Mouse (Mus musculus): Measurements from ENCODE around the gene Slc9b1. TPM values are rescaled to one million over a fixed set of nuclear protein-coding genes. Genes with fewer than 3 reads are reported as not detected.

Slc9b1 gene
- polyA plus RNA-seq (2014; fragmentation: Nextera tagmentation; extraction: Ambion mirVana): 0.30 TPM in 1 of 2 replicates, not detected in the other

GRCm38 (mm10) chr3:135347739-135348264, at the start of gene Slc9b1:
Gene Slc9b1, plus strand, starts transcription at chr3:135348029.
- Histone ChIP-seq H3K9ac (ENCODE audit: low read length) (no peak within 1 kb of the TSS), H3K36me3 (ENCODE audit: control insufficient read depth, insufficient read depth, low read length) (no peaks in the 10 kb centered on the region), H3K9me3 (ENCODE audit: control insufficient read depth, low read length) (no peaks in the 10 kb centered on the region), H3K4me1 (ENCODE audit: control insufficient read depth, insufficient read depth, low read length) (no peaks in the 10 kb centered on the region), H3K4me2 (no peak within 1 kb of the TSS), H3K27ac (ENCODE audit: low read depth, low read length) (no peak within 1 kb of the TSS), H3K27me3 (ENCODE audit: control insufficient read depth, insufficient read depth, low read length) (no peaks in the 10 kb centered on the region), H3K4me3 (ENCODE audit: low read depth, low read length) (no peak within 1 kb of the TSS)
- DNase-seq (ENCODE audit: low spot score, missing footprints) (no peak), ATAC-seq (ENCODE audit: low FRiP score) (no peak)
- WGBS: 82% methylated on average over 14 of the region's 14 CpGs

GRCm38 (mm10) chr3:135298560-135298959, 49.3 kb upstream of the Slc9b1 start:
- H3K9ac ChIP-seq (ENCODE audit: low read length): no peak overlapping the region
- H3K36me3 ChIP-seq (ENCODE audit: control insufficient read depth, insufficient read depth, low read length): no peaks in the 10 kb centered on the region
- H3K27ac ChIP-seq (ENCODE audit: low read depth, low read length): no peak overlapping the region
- H3K4me1 ChIP-seq (ENCODE audit: control insufficient read depth, insufficient read depth, low read length): peaks cover 4% of the 10 kb centered on the region
- DNase-seq (ENCODE audit: low spot score, missing footprints): no peak
- 87% methylated on average over 3 of the region's 3 CpGs for WGBS
- ATAC-seq (ENCODE audit: low FRiP score): no peak
- no peak overlapping the region for H3K4me2 ChIP-seq
- no peaks in the 10 kb centered on the region for H3K27me3 ChIP-seq (ENCODE audit: control insufficient read depth, insufficient read depth, low read length)
- H3K4me3 ChIP-seq (ENCODE audit: low read depth, low read length): no peak overlapping the region
- no peaks in the 10 kb centered on the region for H3K9me3 ChIP-seq (ENCODE audit: control insufficient read depth, low read length)

GRCm38 (mm10) chr3:135300081-135300480, 47.7 kb upstream of the Slc9b1 start:
- H3K4me1 ChIP-seq (ENCODE audit: control insufficient read depth, insufficient read depth, low read length): peaks cover 15% of the 10 kb centered on the region
- H3K27ac ChIP-seq (ENCODE audit: low read depth, low read length): no peak overlapping the region
- no peaks in the 10 kb centered on the region for H3K9me3 ChIP-seq (ENCODE audit: control insufficient read depth, low read length)
- WGBS: 73% methylated on average over 6 of the region's 6 CpGs
- no peak overlapping the region for H3K9ac ChIP-seq (ENCODE audit: low read length)
- no peak overlapping the region for H3K4me2 ChIP-seq
- DNase-seq (ENCODE audit: low spot score, missing footprints) (no peak), ATAC-seq (ENCODE audit: low FRiP score) (no peak)
- no peaks in the 10 kb centered on the region for H3K27me3 ChIP-seq (ENCODE audit: control insufficient read depth, insufficient read depth, low read length)
- no peak overlapping the region for H3K4me3 ChIP-seq (ENCODE audit: low read depth, low read length)
- H3K36me3 ChIP-seq (ENCODE audit: control insufficient read depth, insufficient read depth, low read length): no peaks in the 10 kb centered on the region

GRCm38 (mm10) chr3:135304060-135304459, 43.8 kb upstream of the Slc9b1 start:
- 6% methylated on average over 6 of the region's 6 CpGs for WGBS
- Histone ChIP-seq H3K9ac (ENCODE audit: low read length) (no peak overlapping the region), H3K4me3 (ENCODE audit: low read depth, low read length) (no peak overlapping the region), H3K27me3 (ENCODE audit: control insufficient read depth, insufficient read depth, low read length) (no peaks in the 10 kb centered on the region; the same call in 1 of the 2 replicates), H3K4me1 (ENCODE audit: control insufficient read depth, insufficient read depth, low read length) (peaks cover 21% of the 10 kb centered on the region), H3K36me3 (ENCODE audit: control insufficient read depth, insufficient read depth, low read length) (no peaks in the 10 kb centered on the region), H3K27ac (ENCODE audit: low read depth, low read length) (no peak overlapping the region), H3K9me3 (ENCODE audit: control insufficient read depth, low read length) (no peaks in the 10 kb centered on the region), H3K4me2 (no peak overlapping the region)
- ATAC-seq (ENCODE audit: low FRiP score) (peak; percentile 49), DNase-seq (ENCODE audit: low spot score, missing footprints) (peak; percentile 91)

- DNase-seq (ENCODE audit: low spot score, missing footprints): peak; percentile 89
Observed at GRCm38 (mm10) chr3:135304566-135304965, 43.3 kb upstream of the Slc9b1 start.

GRCm38 (mm10) chr3:135307411-135308259, 40.2 kb upstream of the Slc9b1 start, which contains the start of gene Slc9b2:
Gene Slc9b2, plus strand, starts transcription at chr3:135307700.
- ATAC-seq (ENCODE audit: low FRiP score) (peak; percentile 81), DNase-seq (ENCODE audit: low spot score, missing footprints) (peak; percentile 89)
- Histone ChIP-seq H3K9ac (ENCODE audit: low read length) (peak within 1 kb of the TSS; percentile 31; the same call in 1 of the 2 replicates), H3K4me3 (ENCODE audit: low read depth, low read length) (peak within 1 kb of the TSS; percentile 24), H3K27me3 (ENCODE audit: control insufficient read depth, insufficient read depth, low read length) (no peaks in the 10 kb centered on the region; the same call in 1 of the 2 replicates), H3K36me3 (ENCODE audit: control insufficient read depth, insufficient read depth, low read length) (no peaks in the 10 kb centered on the region), H3K4me1 (ENCODE audit: control insufficient read depth, insufficient read depth, low read length) (peaks cover 21% of the 10 kb centered on the region), H3K4me2 (peak within 1 kb of the TSS; percentile 49), H3K27ac (ENCODE audit: low read depth, low read length) (no peak within 1 kb of the TSS), H3K9me3 (ENCODE audit: control insufficient read depth, low read length) (no peaks in the 10 kb centered on the region)
- 14% methylated on average over 28 of the region's 28 CpGs for WGBS

More at GRCm38 (mm10) chr3:135304566-135304965, 43.3 kb upstream of the Slc9b1 start:
- Histone ChIP-seq H3K27ac (ENCODE audit: low read depth, low read length) (no peak overlapping the region), H3K9me3 (ENCODE audit: control insufficient read depth, low read length) (no peaks in the 10 kb centered on the region), H3K9ac (ENCODE audit: low read length) (no peak overlapping the region), H3K4me2 (no peak overlapping the region), H3K36me3 (ENCODE audit: control insufficient read depth, insufficient read depth, low read length) (no peaks in the 10 kb centered on the region), H3K4me3 (ENCODE audit: low read depth, low read length) (no peak overlapping the region), H3K27me3 (ENCODE audit: control insufficient read depth, insufficient read depth, low read length) (no peaks in the 10 kb centered on the region; the same call in 1 of the 2 replicates), H3K4me1 (ENCODE audit: control insufficient read depth, insufficient read depth, low read length) (peaks cover 21% of the 10 kb centered on the region)
- WGBS: 7% methylated on average over 9 of the region's 9 CpGs
- peak; percentile 55 for ATAC-seq (ENCODE audit: low FRiP score)

GRCm38 (mm10) chr3:135312916-135313491, 34.8 kb upstream of the Slc9b1 start:
- H3K4me3 ChIP-seq (ENCODE audit: low read depth, low read length): no peak overlapping the region
- no peaks in the 10 kb centered on the region for H3K36me3 ChIP-seq (ENCODE audit: control insufficient read depth, insufficient read depth, low read length)
- H3K27me3 ChIP-seq (ENCODE audit: control insufficient read depth, insufficient read depth, low read length): no peaks in the 10 kb centered on the region
- ATAC-seq (ENCODE audit: low FRiP score) (no peak), DNase-seq (ENCODE audit: low spot score, missing footprints) (no peak)
- 3% methylated on average over 2 of the region's 2 CpGs for WGBS
- no peak overlapping the region for H3K27ac ChIP-seq (ENCODE audit: low read depth, low read length)
- no peak overlapping the region for H3K4me2 ChIP-seq
- no peak overlapping the region for H3K9ac ChIP-seq (ENCODE audit: low read length)
- peaks cover 3% of the 10 kb centered on the region; the same call in 1 of the 2 replicates for H3K9me3 ChIP-seq (ENCODE audit: control insufficient read depth, low read length)
- no peaks in the 10 kb centered on the region for H3K4me1 ChIP-seq (ENCODE audit: control insufficient read depth, insufficient read depth, low read length)

- DNase-seq (ENCODE audit: low spot score, missing footprints) (no peak), ATAC-seq (ENCODE audit: low FRiP score) (peak; percentile 86)
- 24% methylated on average over 2 of the region's 2 CpGs for WGBS
- Histone ChIP-seq H3K27me3 (ENCODE audit: control insufficient read depth, insufficient read depth, low read length) (no peaks in the 10 kb centered on the region), H3K4me2 (no peak overlapping the region), H3K9me3 (ENCODE audit: control insufficient read depth, low read length) (peaks cover 3% of the 10 kb centered on the region; the same call in 1 of the 2 replicates), H3K27ac (ENCODE audit: low read depth, low read length) (no peak overlapping the region), H3K36me3 (ENCODE audit: control insufficient read depth, insufficient read depth, low read length) (no peaks in the 10 kb centered on the region), H3K4me1 (ENCODE audit: control insufficient read depth, insufficient read depth, low read length) (no peaks in the 10 kb centered on the region), H3K4me3 (ENCODE audit: low read depth, low read length) (no peak overlapping the region), H3K9ac (ENCODE audit: low read length) (no peak overlapping the region)
Observed at GRCm38 (mm10) chr3:135313727-135314126, 34.1 kb upstream of the Slc9b1 start.

GRCm38 (mm10) chr3:135314811-135315210, 33.0 kb upstream of the Slc9b1 start:
- ATAC-seq (ENCODE audit: low FRiP score): 0 out of 2 replicates have a peak, but pooled peaks have one; percentile 28
- 64% methylated on average over 2 of the region's 2 CpGs for WGBS

More at GRCm38 (mm10) chr3:135314811-135315210, 33.0 kb upstream of the Slc9b1 start:
- DNase-seq (ENCODE audit: low spot score, missing footprints): no peak
- Histone ChIP-seq H3K4me1 (ENCODE audit: control insufficient read depth, insufficient read depth, low read length) (no peaks in the 10 kb centered on the region), H3K9ac (ENCODE audit: low read length) (no peak overlapping the region), H3K9me3 (ENCODE audit: control insufficient read depth, low read length) (peaks cover 3% of the 10 kb centered on the region; the same call in 1 of the 2 replicates), H3K27ac (ENCODE audit: low read depth, low read length) (no peak overlapping the region), H3K4me3 (ENCODE audit: low read depth, low read length) (no peak overlapping the region), H3K27me3 (ENCODE audit: control insufficient read depth, insufficient read depth, low read length) (no peaks in the 10 kb centered on the region), H3K4me2 (no peak overlapping the region), H3K36me3 (ENCODE audit: control insufficient read depth, insufficient read depth, low read length) (no peaks in the 10 kb centered on the region)

Measured in midbrain, embryonic 11.5 days (tissue).